Mouse (Mus musculus): ENCODE results near the gene Urod.

- TF ChIP-seq CTCF (IDR thresholded peaks at IDR 0.05; ENCODE audit: low read depth) (no peak), EP300 (optimal IDR thresholded peaks at IDR 0.05) (no peak)
Measured at GRCm38 (mm10) chr4:117005611-117006400, 11.6 kb upstream of the Urod start.
